Mouse (Mus musculus) lung, postnatal 0 days (tissue): Measurements from ENCODE around the gene Erp44.

Experiments used
- CTCF ChIP-seq: IDR thresholded peaks from 2 replicates; pipeline ENCODE4 v1.5.1; 2016; ENCODE audit warnings: antibody characterized with exemption, mild to moderate bottlenecking
- EP300 ChIP-seq: IDR thresholded peaks from 2 replicates; pipeline ENCODE4 v1.6.1; 2016; ENCODE audit warnings: antibody characterized with exemption, mild to moderate bottlenecking, control low read depth

GRCm38 (mm10) chr4:48253266-48253665 lies 26.1 kb downstream of the Erp44 start:
- TF ChIP-seq CTCF = no peak
- no peak for TF ChIP-seq EP300
